Mouse (Mus musculus): ENCODE measurements around the gene 5530401A14Rik. TPM values are rescaled to one million over a fixed set of nuclear protein-coding genes. Genes with fewer than 3 reads are reported as not detected.

5530401A14Rik gene
- polyA plus RNA-seq, 1 experiment from 2014 or later: 0.52 TPM

GRCm38 (mm10) chr11:81896511-81896910, 36.0 kb downstream of the 5530401A14Rik start:
- WGBS: 89% methylated on average over 6 of the region's 6 CpGs
- H3K9ac ChIP-seq (replicated peaks): no peak overlapping the region
- no peak overlapping the region for H3K4me2 ChIP-seq (replicated peaks)
- no peak overlapping the region for H3K4me3 ChIP-seq
- no peaks in the 10 kb centered on the region for H3K27me3 ChIP-seq
- H3K4me1 ChIP-seq: peaks cover 19% of the 10 kb centered on the region
- H3K9me3 ChIP-seq: no peaks in the 10 kb centered on the region
- no peak for ATAC-seq (ENCODE audit: low FRiP score, low read depth)
- H3K27ac ChIP-seq (replicated peaks): no peak overlapping the region
- no peaks in the 10 kb centered on the region for H3K36me3 ChIP-seq

GRCm38 (mm10) chr11:81897547-81898354, 37.3 kb downstream of the 5530401A14Rik start:
- Histone ChIP-seq H3K4me2 (replicated peaks) (peak overlapping the region; percentile 8), H3K36me3 (no peaks in the 10 kb centered on the region), H3K4me1 (peaks cover 19% of the 10 kb centered on the region), H3K4me3 (no peak overlapping the region), H3K9ac (replicated peaks) (0 out of 2 replicates have a peak overlapping the region, but pooled peaks have one; percentile 12), H3K9me3 (no peaks in the 10 kb centered on the region), H3K27ac (replicated peaks) (peak overlapping the region; percentile 78), H3K27me3 (no peaks in the 10 kb centered on the region)
- WGBS: 2% methylated on average over 8 of the region's 8 CpGs
- ATAC-seq (ENCODE audit: low FRiP score, low read depth): 0 out of 2 replicates have a peak, but pooled peaks have one; percentile 49

GRCm38 (mm10) chr11:81902318-81902717, 41.8 kb downstream of the 5530401A14Rik start:
- no peak for ATAC-seq (ENCODE audit: low FRiP score, low read depth)
- Histone ChIP-seq H3K9ac (replicated peaks) (no peak overlapping the region), H3K27ac (replicated peaks) (no peak overlapping the region), H3K27me3 (no peaks in the 10 kb centered on the region), H3K9me3 (no peaks in the 10 kb centered on the region), H3K4me1 (peaks cover 11% of the 10 kb centered on the region), H3K4me2 (replicated peaks) (no peak overlapping the region), H3K4me3 (no peak overlapping the region), H3K36me3 (no peaks in the 10 kb centered on the region)

DNA sequence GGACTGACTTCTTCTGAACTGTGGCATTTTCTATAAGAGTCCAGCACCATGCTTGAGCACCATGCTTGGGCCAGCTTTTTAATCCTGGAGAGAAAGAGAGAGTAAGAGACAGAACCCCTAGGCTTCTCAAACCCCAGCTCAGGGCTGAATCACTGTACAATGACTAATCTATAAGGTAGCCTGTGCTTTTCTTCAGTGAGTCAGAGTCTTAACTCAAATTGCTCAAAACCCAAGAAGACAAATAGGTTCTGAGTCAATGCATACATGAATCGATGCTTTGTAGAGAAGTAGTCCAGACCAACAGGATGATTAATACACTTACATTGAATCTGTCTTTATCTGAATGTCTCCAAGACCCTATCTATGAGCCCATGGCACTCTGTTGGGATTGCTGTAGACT, 48.3 kb downstream of the 5530401A14Rik start:
- ATAC-seq (ENCODE audit: low FRiP score, low read depth): no peak
- H3K4me2 ChIP-seq (replicated peaks): no peak overlapping the region
- no peak overlapping the region for H3K27ac ChIP-seq (replicated peaks)
- no peaks in the 10 kb centered on the region for H3K9me3 ChIP-seq
- no peak overlapping the region for H3K9ac ChIP-seq (replicated peaks)
- H3K27me3 ChIP-seq: no peaks in the 10 kb centered on the region
- no peak overlapping the region for H3K4me3 ChIP-seq
- H3K4me1 ChIP-seq: no peaks in the 10 kb centered on the region
- H3K36me3 ChIP-seq: no peaks in the 10 kb centered on the region
- WGBS: 92% methylated on average over 1 of the region's 1 CpGs

- no peak overlapping the region for H3K4me2 ChIP-seq (replicated peaks)
- H3K4me1 ChIP-seq: no peaks in the 10 kb centered on the region
- 83% methylated on average over 5 of the region's 5 CpGs for WGBS
- ATAC-seq (ENCODE audit: low FRiP score, low read depth): no peak
- H3K27ac ChIP-seq (replicated peaks): no peak overlapping the region
- H3K9ac ChIP-seq (replicated peaks): no peak overlapping the region
- H3K4me3 ChIP-seq: no peak overlapping the region
- no peaks in the 10 kb centered on the region for H3K9me3 ChIP-seq
- H3K27me3 ChIP-seq: no peaks in the 10 kb centered on the region
- no peaks in the 10 kb centered on the region for H3K36me3 ChIP-seq
Observed at GRCm38 (mm10) chr11:81909397-81909894, 49.0 kb downstream of the 5530401A14Rik start.

DNA sequence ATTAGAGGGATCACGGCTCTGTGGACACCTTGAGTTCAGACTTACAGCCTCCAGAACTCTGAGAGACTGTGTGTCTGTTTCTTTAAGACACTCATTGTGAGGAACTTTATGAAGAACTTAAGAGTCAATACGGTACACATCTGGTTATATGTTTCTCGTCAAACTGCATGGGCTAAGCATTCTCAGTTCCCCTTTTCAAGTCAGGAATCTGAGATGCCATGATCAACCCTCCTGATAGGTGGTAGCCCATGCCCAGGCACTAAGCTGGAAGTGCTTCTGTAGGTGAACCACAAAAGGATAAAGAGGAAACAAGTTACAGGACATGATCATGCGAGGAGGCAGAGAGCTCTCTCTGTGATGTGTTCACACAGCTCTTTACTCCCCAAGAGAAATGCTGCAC, 52.6 kb downstream of the 5530401A14Rik start:
- Histone ChIP-seq H3K9me3 (no peaks in the 10 kb centered on the region), H3K27me3 (no peaks in the 10 kb centered on the region), H3K27ac (replicated peaks) (no peak overlapping the region), H3K4me2 (replicated peaks) (no peak overlapping the region), H3K9ac (replicated peaks) (no peak overlapping the region), H3K36me3 (no peaks in the 10 kb centered on the region), H3K4me3 (no peak overlapping the region), H3K4me1 (0 out of 2 replicates have a peak, but pooled peaks cover 6% of the 10 kb centered on the region)
- 89% methylated on average over 4 of the region's 4 CpGs for WGBS
- no peak for ATAC-seq (ENCODE audit: low FRiP score, low read depth)

- no peaks in the 10 kb centered on the region for H3K36me3 ChIP-seq
- no peaks in the 10 kb centered on the region for H3K9me3 ChIP-seq
- H3K4me2 ChIP-seq (replicated peaks): no peak overlapping the region
- no peak overlapping the region for H3K4me3 ChIP-seq
- peak overlapping the region; percentile 20; the same call in 1 of the 2 replicates for H3K27ac ChIP-seq (replicated peaks)
- H3K27me3 ChIP-seq: no peaks in the 10 kb centered on the region
- WGBS: 50% methylated on average over 6 of the region's 6 CpGs
- 0 out of 2 replicates have a peak, but pooled peaks cover 6% of the 10 kb centered on the region for H3K4me1 ChIP-seq
- no peak overlapping the region for H3K9ac ChIP-seq (replicated peaks)
- ATAC-seq (ENCODE audit: low FRiP score, low read depth): no peak
Observed at GRCm38 (mm10) chr11:81915501-81915900, 55.0 kb downstream of the 5530401A14Rik start.

GRCm38 (mm10) chr11:81923096-81923495, 62.6 kb downstream of the 5530401A14Rik start:
- 0 out of 2 replicates have a peak, but pooled peaks cover 9% of the 10 kb centered on the region for H3K4me1 ChIP-seq
- H3K27me3 ChIP-seq: no peaks in the 10 kb centered on the region
- no peak overlapping the region for H3K9ac ChIP-seq (replicated peaks)
- 84% methylated on average over 2 of the region's 2 CpGs for WGBS
- H3K27ac ChIP-seq (replicated peaks): no peak overlapping the region
- H3K4me3 ChIP-seq: no peak overlapping the region
- H3K36me3 ChIP-seq: no peaks in the 10 kb centered on the region
- no peak for ATAC-seq (ENCODE audit: low FRiP score, low read depth)
- no peak overlapping the region for H3K4me2 ChIP-seq (replicated peaks)
- no peaks in the 10 kb centered on the region for H3K9me3 ChIP-seq

GRCm38 (mm10) chr11:81923626-81924025, 63.2 kb downstream of the 5530401A14Rik start:
- H3K4me1 ChIP-seq: 0 out of 2 replicates have a peak, but pooled peaks cover 9% of the 10 kb centered on the region
- H3K9me3 ChIP-seq: no peaks in the 10 kb centered on the region
- no peaks in the 10 kb centered on the region for H3K36me3 ChIP-seq
- H3K9ac ChIP-seq (replicated peaks): no peak overlapping the region
- no peak for ATAC-seq (ENCODE audit: low FRiP score, low read depth)
- H3K27ac ChIP-seq (replicated peaks): no peak overlapping the region
- 90% methylated on average over 4 of the region's 4 CpGs for WGBS
- no peak overlapping the region for H3K4me2 ChIP-seq (replicated peaks)
- no peaks in the 10 kb centered on the region for H3K27me3 ChIP-seq
- no peak overlapping the region for H3K4me3 ChIP-seq

DNA sequence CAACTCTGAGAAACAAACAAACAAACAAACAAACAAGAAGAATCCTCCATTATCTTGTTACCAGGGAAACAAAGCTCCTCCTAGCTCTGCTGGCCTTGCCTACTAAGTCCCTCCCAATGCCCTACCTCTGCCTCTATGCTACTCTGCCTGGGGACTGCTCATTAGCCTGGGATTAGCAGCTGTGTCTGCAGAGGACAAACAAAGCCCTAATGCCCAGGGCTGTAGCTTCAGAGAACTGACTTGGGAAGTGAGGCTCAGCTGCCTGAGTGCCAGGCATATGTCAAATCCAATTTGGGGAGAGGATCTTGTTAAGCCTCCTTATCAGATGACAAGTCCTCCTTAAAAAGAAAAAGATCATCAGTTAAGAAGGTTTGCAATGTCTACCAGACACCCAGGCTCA, 65.9 kb downstream of the 5530401A14Rik start:
- no peaks in the 10 kb centered on the region for H3K27me3 ChIP-seq
- H3K4me1 ChIP-seq: 0 out of 2 replicates have a peak, but pooled peaks cover 9% of the 10 kb centered on the region
- H3K36me3 ChIP-seq: no peaks in the 10 kb centered on the region
- no peak overlapping the region for H3K9ac ChIP-seq (replicated peaks)
- H3K27ac ChIP-seq (replicated peaks): peak overlapping the region; percentile 31; the same call in 1 of the 2 replicates
- no peak overlapping the region for H3K4me2 ChIP-seq (replicated peaks)
- ATAC-seq (ENCODE audit: low FRiP score, low read depth): peak; percentile 91
- H3K4me3 ChIP-seq: no peak overlapping the region
- H3K9me3 ChIP-seq: no peaks in the 10 kb centered on the region

GRCm38 (mm10) chr11:81937516-81937915, 77.0 kb downstream of the 5530401A14Rik start:
- ATAC-seq (ENCODE audit: low FRiP score, low read depth): no peak
- Histone ChIP-seq H3K9me3 (no peaks in the 10 kb centered on the region), H3K27ac (replicated peaks) (no peak overlapping the region), H3K4me3 (no peak overlapping the region), H3K4me1 (no peaks in the 10 kb centered on the region), H3K4me2 (replicated peaks) (no peak overlapping the region), H3K36me3 (no peaks in the 10 kb centered on the region), H3K27me3 (no peaks in the 10 kb centered on the region), H3K9ac (replicated peaks) (no peak overlapping the region)
- 91% methylated on average over 1 of the region's 1 CpGs for WGBS

GRCm38 (mm10) chr11:81940988-81941387, 80.5 kb downstream of the 5530401A14Rik start:
- ATAC-seq (ENCODE audit: low FRiP score, low read depth): no peak
- 19% methylated on average over 1 of the region's 1 CpGs for WGBS
- Histone ChIP-seq H3K27me3 (no peaks in the 10 kb centered on the region), H3K9ac (replicated peaks) (no peak overlapping the region), H3K4me2 (replicated peaks) (no peak overlapping the region), H3K27ac (replicated peaks) (no peak overlapping the region), H3K9me3 (no peaks in the 10 kb centered on the region), H3K4me3 (no peak overlapping the region), H3K36me3 (no peaks in the 10 kb centered on the region), H3K4me1 (no peaks in the 10 kb centered on the region)

All from midbrain, embryonic 12.5 days (tissue).